Mouse (Mus musculus) small intestine, adult 2 months (tissue): ENCODE measurements at regions not wholly inside any gene's neighbourhood (a gene's known extent, or its start where the extent isn't known, plus 50 kb on each side); places are given as distances from the start of the nearest gene placed in this dataset.

Experiments used
- CTCF ChIP-seq: fragments of 200-500 bp; IDR thresholded peaks from 2 replicates; pipeline ENCODE4 v1.5.1; 2012; ENCODE audit warnings: low read depth, mild to moderate bottlenecking, control low read depth, inconsistent platforms, low read length, moderate library complexity, mixed read lengths; ENCODE audit not compliant: insufficient replicate concordance, insufficient read length; ENCODE audit errors: extremely low read depth
- POLR2A ChIP-seq: fragments of 200-500 bp; IDR thresholded peaks from 2 replicates; pipeline ENCODE4 v1.6.1; 2012; ENCODE audit warnings: low read depth, mild to moderate bottlenecking, control low read depth, inconsistent platforms, low read length, moderate library complexity

- TF ChIP-seq CTCF (no peak), POLR2A (no peak)
These were observed 202.1 kb upstream of the Elac2 start for GRCm38 (mm10) chr11:64776691-64777090.
